Mouse (Mus musculus) left cerebral cortex, adult 11 months (tissue): ENCODE measurements around the gene Kif23.

ENCODE experiments used
- DNase-seq: peaks from one replicate; pipeline ENCODE4 v3.0.0; 2022; ENCODE audit warnings: low spot score

The Kif23 gene

DNA sequence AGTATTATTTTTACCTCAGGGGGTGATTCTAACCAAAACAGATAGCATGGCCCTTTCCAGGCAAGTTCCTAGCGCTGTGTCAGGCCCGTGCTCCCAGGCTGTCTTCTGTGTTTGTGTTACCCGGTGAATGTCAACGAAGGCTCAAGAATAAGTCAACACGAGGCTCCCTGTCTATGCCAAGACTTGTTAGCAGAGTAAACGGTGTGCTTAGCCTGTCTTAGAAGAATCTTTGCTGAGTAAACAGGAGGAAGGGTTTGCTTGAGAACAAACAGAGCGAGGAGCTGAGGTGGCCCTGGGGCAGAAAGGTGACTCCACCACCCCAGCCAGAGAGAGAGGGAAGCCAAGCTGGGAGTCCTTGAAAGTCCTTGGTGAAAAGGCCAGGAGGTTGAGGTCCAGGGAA lies 42.4 kb downstream of the Kif23 start:
- DNase-seq, result no peak

DNA sequence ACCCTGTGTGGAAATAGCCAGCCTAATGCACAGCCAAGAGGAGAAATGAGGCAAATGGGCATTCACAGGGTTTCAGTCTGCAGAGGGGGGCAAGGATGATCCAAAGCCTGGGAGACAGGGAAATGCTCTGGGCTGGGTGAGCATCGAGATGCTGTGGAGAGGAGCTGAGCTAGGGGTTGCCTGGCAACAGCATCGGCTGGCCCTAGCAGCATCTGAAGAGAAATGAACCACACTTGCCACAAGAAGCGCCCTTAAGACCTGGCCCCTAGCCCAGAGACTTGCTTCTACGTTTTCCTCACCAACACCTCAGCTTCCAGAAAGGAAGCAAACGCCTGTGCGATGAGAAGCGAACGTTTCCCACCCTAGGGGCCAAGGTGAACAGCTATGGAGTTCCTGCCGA lies 44.1 kb downstream of the Kif23 start:
- no peak for DNase-seq

DNA sequence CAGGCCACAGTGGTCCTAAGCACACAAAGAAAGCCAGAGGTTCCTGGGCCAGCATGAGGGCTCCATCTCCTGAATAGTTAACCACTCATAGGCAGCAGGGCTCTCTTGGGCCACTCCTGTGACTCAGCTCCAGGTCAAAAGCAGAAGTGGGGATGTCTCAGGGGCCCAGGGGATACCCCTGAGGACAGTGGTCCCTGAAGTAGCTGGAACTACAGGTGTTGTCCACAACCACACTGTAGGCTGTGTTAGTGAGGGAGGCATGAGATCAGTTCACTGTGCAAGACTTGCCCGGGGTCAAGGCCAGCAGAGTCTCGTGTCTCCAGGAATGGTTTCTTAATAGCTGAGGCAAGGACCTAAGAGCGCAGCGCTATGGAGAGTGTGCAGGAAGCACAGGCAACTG lies 45.0 kb downstream of the Kif23 start:
- DNase-seq, result no peak

DNA sequence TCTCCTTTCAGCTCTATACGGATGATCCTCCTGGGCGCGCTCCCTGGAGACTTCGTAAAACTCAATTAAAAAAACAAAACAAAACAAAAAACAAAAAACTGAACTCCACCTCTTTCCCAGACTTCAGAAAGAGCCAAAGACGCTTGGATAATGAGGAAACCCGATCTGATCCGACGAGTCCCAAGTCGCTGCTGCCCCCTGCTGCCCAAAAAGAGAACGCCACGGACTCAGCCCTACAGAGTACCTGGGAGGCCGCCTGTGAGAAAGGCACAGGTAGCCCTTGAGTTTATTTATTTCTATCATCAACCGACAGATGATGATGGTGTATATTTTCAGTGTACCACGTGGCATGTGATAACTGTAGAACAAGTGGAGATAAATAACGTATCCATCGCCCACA lies 46.8 kb downstream of the Kif23 start:
- DNase-seq, result peak; percentile 58

DNA sequence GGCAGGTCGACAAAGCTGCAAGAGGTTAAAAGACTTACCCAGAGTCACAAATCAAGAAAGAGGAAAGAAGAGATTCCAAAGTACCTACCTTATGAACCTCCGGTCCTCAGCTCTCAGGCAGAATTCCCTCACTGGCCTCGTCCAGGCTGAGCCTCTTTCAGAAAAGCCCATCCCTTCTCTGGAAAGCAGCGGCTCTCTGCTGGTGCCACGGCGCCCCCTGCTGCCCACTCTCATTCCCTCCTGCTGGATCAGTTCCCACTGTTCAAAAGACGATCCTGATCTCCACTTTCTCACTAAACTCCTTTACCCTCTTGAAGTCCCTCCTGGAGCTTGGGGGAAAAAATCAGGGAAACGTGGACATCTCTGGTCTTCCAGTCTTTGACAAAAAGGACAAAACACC lies 48.2 kb downstream of the Kif23 start:
- peak; percentile 66 for DNase-seq

DNA sequence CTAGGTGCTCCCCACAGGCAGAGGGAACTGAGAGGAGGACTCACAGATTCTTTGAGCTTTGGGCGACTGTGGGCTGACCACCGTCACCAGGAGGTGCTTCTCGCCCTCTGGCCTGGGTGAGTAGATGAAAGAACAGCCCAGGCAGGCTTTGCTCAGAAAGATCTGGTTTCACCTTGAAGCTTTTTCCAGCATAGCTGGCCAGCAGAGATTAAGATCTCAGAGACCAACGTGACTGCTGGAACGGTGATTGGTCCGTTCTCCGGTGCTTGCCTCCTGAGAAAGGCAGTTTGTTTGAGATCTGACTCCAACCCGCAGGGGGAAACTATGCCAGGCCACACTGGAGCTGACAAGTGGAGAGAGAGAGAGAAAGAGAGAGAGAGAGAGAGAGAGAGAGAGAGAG lies 51.6 kb downstream of the Kif23 start:
- no peak for DNase-seq

DNA sequence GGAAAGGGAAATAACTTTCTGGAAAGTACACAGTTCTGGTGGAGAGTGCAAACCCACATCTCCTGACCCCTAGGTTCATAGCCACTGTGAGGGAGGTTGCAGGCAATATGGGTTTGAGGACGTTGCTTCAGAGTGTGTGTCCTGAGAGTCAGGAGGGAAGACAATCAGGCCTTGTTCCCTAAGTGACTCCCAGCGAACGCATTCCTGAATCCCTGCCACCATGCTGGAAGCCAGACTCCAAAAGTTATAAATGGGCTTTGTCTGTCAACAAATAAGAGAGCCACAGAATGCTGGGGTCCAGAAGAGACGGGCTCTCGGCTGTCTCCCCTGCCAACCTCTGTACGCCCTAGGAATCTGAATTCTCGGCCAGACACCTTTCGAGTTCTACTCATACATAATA lies 56.7 kb downstream of the Kif23 start:
- no peak for DNase-seq

DNA sequence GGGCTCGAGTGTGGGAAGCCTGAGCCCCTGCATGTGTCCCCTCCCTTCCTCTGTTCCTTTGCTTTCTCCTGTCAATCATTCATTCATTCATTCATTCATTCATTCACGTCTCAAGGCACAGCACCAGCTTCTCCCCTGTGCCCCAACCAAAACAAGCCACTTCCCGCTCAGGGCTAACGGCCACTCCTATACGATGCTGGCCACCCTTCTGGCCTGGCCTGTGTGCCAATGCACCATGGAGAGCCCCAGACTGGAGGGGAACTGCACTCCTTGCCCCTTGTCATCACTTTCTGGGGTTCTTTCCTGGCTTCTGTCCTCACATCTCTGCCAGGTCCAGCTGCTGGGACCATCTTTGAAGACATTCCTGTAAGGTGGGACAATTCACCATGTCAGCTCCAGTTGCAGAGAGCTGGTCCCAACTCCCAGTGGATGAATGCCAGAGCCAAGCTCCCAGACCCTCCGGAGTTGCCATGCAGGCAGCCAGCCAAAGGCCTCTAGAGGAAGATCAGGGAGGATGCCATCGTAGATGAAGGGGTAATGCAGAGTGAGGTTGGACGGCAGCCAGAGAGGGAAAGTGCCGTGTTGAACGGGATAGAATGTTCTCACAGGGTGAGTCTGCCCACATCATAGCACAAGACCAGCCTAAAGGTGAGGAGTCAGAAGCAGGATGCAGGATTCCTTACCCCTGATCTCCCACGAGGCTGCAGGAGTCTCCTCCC lies 58.8 kb downstream of the Kif23 start:
- no peak for DNase-seq

DNA sequence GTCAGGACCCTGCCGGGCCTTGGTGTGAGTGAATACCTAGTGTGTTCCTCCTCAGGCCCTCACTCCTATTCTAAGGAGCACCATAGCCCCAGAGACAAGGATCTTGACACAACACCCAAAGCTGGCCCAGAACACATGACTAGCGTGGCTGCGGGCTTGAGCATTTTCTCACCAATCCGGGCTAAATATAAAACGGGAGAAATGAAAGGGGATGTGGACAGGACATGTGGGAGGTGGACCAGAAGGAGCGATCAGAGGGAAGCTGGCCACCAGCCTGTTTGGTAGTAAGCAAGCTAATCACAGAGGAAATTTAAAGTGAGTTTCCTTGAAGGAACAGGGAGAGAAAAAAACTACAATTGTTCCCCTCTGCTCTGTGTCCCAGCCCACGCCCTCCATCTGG lies 60.6 kb downstream of the Kif23 start:
- DNase-seq, result no peak

DNA sequence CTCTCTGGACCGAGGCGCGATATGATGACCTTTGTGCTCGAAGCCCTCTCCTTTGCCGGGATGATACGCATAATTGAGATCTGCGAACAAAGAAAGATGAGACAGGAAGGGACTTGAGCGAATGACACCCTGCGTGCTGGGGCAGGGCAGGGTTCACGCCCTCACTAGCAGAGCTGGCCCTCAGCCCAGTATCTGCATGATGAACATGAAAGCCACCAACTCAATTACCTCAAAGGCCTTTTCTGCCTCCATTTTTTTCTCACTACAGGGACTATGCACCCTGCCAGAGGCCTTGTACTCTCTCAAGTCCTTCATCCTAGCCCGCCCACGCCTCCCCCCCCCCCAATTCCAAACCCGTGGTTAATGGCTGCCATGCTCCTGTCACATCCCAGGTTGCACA lies 61.6 kb downstream of the Kif23 start:
- DNase-seq, result no peak

DNA sequence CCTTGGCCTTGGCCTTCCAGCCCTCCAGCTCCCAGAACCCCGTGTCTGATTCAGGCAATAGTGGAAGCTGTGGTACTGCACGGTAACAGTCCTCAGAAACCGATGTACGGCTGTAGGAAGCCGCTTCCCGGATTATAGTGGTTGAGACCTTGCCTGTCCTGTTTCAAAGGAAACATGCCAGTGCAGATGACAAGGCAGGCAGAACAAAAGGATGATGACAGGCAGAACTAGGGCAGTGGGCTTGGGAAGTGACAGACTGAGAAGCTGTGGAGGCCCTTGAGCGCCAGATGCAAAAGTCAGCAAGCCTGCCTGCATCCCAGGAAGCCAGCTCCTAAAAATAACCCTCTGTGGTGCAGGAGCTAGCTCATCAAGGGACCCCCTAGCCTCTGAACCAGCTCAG lies 62.2 kb downstream of the Kif23 start:
- DNase-seq, result no peak

DNA sequence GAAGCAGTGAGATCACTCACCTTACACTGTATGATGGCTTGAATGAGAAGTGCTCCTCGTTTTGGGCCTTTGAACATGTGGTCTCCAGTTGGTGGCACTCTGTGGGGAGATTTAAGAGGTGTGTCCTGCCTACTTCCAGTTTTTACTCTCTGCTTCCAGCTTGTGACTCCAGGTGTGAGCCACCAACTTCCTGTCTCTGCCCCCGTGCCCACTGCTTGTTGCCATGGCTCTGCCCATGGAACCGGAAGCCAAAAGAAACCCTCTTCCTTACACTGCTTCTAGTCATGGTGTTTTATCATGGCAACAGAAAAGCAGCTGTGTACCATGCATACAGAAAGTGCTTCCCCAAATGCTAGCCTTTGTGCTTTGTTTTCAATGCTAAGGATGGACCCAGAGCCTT lies 64.4 kb downstream of the Kif23 start:
- no peak for DNase-seq

DNA sequence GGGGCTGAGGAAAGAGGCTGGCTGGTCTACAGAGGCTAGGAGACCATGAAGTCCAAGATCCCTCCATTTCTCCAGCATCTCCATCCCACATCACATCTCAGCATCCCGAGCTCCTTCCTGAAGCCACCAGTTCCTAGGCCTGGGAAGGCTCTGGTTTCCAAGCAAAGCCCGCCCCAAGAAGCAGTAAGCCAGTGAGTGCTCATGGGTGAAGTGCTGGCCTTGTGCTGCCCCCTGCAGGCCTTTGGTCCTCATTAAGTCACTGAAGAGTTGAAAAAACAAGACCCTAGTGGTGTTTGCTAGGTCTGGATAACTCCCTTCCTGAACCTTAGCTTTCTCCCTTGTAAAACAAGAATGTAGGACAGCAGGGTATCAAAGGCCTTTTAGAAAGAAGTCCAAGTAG lies 67.7 kb downstream of the Kif23 start:
- DNase-seq, result peak; percentile 52

DNA sequence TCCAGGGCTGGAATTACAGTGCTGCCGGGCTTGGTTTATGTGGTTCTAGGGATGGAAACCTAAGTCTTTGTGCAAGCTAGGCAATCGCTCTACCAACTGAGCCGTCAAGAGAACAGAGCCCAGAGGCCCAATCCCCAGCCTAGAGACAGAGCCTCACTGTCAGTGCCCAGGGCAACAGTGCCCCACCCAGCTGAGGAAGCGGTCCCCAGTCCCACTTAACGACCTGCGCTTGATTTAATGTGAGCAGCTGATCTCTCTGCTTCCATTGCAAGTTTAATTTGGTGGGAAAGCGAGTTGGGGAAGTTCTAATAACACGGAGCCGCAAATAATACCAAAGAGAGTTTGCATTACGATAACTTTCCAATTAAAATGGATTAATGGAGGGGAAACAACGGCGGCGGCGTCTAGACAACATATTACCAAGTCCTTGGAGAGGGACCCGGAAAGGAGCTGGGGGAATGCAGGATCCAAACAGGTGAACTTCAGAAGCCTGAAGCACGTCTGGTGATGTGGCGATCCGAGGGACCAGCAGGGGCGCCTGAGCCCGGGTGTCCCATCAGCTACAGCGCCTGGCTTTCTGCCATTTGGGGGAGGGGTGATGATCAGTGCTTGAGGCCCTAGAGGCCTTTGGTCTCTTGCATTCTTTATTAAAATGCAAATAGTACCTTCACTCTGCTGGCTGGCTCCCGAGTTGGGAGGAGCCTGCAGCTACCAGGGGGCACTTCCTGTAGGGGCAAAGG lies 69.0 kb downstream of the Kif23 start:
- DNase-seq, result no peak

DNA sequence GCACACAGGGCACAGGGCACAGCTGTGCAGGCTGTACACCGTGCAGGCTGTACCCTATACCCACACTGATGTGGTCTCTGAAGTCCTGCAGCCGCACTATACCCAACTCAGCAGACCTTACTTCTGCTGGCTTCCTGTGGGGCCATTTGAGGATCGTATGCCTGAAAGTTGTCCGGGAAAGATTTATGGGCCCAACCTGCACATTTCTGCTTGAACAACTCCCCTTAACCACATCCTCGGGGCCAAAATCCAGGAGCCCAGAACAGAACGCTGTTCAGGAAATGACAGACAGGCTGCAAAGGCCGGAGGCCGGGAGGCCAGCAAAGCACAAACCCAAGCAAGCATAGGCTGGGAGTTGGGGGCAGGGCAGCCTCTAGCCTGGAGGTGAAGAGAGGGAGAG lies 73.2 kb downstream of the Kif23 start:
- no peak for DNase-seq

DNA sequence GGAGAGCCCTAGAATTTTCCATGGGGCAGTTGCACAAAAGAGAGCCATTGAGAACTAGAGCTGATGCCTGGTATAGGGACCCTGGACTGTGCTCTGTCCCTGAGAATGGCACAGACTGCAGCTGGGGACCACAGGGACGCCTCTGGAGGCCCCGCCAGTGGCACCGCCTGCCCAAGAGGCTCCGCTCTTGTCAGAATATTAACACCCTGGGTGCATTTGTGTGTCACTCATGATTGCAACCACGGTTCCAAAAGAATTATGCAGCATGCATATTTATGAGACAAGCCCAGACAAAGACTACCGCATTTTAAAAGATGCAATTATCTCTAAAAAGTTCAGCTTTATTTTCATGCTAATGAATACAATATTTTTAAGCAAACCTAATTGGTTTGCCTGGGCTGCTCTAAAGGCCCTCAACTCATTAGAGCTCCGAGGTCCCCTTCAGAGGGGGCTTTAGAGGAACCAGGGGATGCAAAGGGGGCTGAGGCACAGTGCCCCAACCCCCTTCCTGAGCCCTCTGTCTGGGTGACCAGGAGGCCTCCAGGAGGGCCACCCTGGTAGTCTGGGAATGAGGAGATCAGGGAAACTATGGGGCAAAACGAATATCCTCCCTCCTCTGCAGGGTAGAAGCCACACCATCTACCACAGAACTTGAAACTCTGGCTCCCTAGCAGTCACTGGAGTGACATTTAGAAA lies 74.2 kb downstream of the Kif23 start:
- peak; percentile 32 for DNase-seq

DNA sequence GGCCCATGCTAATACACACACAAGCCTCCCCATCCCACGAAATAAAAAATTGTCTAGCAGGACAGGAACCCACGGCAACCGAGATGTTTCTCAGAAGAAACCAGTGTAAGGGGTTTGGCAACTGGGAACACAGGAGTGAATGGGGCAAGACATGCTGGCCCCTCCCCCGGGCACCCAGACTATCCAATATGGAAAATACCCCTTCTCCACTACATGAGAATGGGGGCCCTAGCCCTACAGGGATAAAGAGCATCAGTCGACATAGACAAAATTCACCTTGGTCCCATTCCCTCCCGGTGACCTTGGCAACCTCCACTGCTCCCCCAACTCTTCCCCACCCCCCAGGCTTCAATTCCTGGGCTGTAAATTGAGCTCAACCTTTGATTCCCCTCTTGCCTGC lies 74.7 kb downstream of the Kif23 start:
- DNase-seq, result no peak

DNA sequence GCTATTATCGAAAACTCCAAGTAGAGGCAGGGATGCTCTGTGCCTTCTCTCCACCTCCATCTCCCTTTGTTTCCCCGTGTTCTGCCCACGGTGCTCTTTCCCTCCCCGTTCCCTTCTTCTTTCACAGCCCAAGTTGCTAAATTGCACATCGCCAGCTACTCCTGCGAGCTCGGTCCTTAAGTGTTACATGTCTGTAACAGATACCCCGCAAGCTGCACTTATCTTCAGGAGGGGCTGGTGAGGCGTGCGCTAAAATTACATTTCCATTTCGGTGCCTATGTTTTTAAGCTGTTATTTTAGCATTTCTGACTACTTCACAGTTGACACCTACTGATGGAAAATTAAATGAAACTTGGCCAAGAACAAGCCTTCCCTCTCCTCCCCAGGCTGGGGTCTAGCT lies 78.9 kb downstream of the Kif23 start:
- DNase-seq, result peak; percentile 23
